ENCODE assay signal across 8 mouse cellular contexts in the genomic region with DNA sequence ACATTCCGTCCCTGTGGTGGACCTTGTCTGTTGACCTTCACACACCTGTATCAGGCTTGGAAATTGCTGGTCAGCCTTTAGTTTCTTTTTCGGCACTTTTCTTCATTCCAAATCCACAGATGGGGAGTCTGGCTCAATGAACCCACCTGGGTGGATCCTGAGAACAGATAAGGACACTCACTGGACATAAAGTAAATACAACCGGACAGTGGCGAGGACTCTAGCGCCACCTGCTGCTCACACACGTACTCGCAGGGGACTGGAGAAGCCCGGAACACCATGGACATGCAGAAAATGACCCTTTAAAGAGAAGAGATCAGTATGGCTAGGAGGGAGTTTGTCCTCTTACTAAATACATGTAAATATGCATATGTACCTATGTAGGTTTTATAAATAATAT.
A peak's percentile ranks its signal among the peaks of the same experiment; 100 is the strongest.
DNase-seq lines count a peak whose midpoint lies in the region; ATAC-seq lines count a peak whose summit lies in the region.

No protein-coding gene starts in this region.

- ATAC-seq in frontal cortex, adult (ENCODE audit: low TSS enrichment), result 0 out of 2 replicates have a peak, but pooled peaks have one; percentile 55
- peak; percentile 11; the same call in 1 of the 2 replicates for ATAC-seq in lung, embryonic 15.5 days (ENCODE audit: borderline replicate concordance, extremely low read depth, low FRiP score, low TSS enrichment)
- no peak for ATAC-seq in activated CD4-positive, CD25-positive, alpha-beta regulatory T cell, adult 4 months

- H3K9ac ChIP-seq in lung, embryonic 15.5 days, result no peak overlapping the region

- H3K9me3 ChIP-seq in lung, embryonic 15.5 days, result no peaks in the 10 kb centered on the region

- no peak overlapping the region for H3K4me3 ChIP-seq in lung, embryonic 15.5 days

- WGBS in lung, embryonic 15.5 days, result 11% methylated on average over 8 of the region's 8 CpGs

- H3K36me3 ChIP-seq in lung, embryonic 15.5 days, result no peaks in the 10 kb centered on the region

- no peak overlapping the region for H3K4me2 ChIP-seq in lung, embryonic 15.5 days

- no peak overlapping the region for H3K27ac ChIP-seq in lung, embryonic 15.5 days

- DNase-seq in urinary bladder, adult 18-20 months (ENCODE audit: low spot score in 2 of 2), result peak; percentile 60 to 71
- no peak for DNase-seq in urinary bladder, postnatal 10 days (ENCODE audit: low spot score)
- DNase-seq in brain, adult 2 months (ENCODE audit: low read depth, low spot score), result peak; percentile 67
- DNase-seq in kidney, postnatal 25 days, result peak; percentile 69 to 82
- peak; percentile 47 for DNase-seq in retina, postnatal 7 days (ENCODE audit: low read depth, low spot score)

- peaks cover 12% of the 10 kb centered on the region; the same call in 1 of the 2 replicates for H3K4me1 ChIP-seq in lung, embryonic 15.5 days

- H3K27me3 ChIP-seq in lung, embryonic 15.5 days, result 0 out of 2 replicates have a peak, but pooled peaks cover 8% of the 10 kb centered on the region
